Mouse (Mus musculus): ENCODE measurements at regions not wholly inside any gene's neighbourhood (a gene's known extent, or its start where the extent isn't known, plus 50 kb on each side); places are given as distances from the start of the nearest gene placed in this dataset.
"Not testable (repeated sequence)": the region's sequence is repeated elsewhere in the genome, so short reads cannot be mapped to it uniquely, and the experiment has no call there.

DNA sequence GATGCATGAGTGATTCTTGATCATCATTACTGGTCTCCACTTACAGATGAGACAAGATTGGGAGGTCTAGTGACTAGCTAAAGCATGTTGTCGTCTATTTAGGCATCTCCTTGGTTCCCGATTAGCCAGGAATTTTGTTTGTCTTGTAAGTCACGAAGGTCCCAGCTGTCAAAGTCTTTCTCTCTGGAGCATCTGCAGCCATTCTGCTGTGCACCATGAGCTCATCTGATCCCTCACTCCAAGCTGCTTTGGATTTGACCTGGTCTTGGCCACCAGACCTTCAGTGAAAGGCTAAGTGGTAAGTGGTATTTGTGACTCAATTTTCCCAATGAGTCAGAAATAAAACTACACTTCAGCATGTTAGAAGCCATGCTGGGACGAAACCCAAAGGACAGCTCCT lies 53.3 kb upstream of the Creb5 start:
- no peak for DNase-seq (ENCODE audit: low spot score in 2 of 2)

DNA sequence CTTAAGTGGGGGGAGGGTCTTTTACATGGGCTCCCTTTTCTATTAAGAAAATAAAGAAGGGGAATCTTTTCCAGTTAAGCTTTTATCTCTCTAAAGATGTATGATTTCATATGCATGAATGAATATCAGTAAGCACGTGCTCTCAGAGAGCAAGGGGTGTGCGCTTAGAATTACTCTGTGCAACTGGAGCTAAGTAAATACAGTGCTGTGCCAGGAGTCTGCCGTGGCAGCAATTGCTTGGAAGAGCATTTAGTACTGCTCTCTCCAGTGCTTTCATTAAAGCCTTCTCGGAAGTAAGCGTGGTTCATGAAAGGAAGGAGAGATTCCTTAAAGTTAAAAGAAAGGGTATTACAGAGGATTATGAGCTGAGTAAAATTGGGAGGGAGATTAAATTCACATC lies 54.5 kb upstream of the Creb5 start:
- no peak for DNase-seq (ENCODE audit: low spot score in 2 of 2)

DNA sequence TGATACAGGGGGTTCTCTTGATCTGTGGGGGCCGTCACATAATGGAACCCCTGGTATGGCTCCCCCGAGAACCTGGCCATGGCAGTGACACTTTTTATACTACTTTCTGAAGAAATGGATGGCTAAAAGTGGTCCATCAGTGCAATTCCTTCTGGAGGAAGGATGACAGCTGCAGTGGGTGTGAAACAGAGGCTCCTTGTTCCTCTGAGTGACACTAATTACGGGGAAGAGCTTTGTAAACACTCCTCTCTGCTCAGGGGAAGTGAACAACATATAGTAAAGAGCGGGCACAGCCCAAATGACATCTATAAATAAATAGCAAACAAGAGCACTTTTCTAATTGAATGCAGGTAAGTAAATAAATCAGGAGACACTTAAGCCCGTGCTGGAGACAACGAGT lies 57.7 kb upstream of the Creb5 start:
- DNase-seq (ENCODE audit: low spot score in 2 of 2): no peak

DNA sequence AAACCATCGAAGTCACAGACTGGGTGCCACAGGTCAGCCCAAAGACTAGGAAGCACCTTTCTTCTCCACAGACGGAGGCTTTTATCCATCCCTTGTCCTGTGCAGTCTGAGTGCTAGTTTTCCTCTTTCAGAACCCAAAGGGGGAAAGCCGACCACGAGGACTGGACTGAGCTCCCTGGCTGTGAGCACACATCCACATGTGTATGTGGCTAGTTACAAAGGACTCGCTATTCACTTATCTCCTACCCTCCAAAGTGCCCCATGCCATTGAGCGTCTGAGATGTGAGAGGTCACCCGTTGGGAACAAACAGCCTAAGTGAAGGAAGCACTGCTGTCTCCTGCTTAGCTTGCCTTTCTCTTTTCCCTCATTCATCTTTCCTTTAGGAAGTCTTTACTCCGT lies 65.0 kb upstream of the Creb5 start:
- no peak for DNase-seq (ENCODE audit: low spot score in 2 of 2)

DNA sequence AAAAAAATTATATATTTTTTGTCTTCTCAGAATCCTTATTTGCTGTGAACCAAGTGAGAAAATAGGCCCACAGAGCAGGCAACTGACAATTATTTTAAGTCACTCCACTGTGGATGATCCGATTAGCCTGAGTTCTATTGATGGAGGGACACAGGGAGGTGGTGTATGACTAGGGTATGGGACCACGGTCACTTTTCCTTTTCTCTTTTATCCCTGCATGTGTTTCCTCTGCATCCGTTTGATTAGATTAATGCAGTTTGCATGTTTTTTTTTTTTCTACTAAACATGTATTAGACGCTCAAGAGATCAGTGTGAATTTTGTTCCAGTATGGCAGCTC lies 65.4 kb upstream of the Creb5 start:
- DNase-seq (ENCODE audit: low spot score in 2 of 2): no peak

DNA sequence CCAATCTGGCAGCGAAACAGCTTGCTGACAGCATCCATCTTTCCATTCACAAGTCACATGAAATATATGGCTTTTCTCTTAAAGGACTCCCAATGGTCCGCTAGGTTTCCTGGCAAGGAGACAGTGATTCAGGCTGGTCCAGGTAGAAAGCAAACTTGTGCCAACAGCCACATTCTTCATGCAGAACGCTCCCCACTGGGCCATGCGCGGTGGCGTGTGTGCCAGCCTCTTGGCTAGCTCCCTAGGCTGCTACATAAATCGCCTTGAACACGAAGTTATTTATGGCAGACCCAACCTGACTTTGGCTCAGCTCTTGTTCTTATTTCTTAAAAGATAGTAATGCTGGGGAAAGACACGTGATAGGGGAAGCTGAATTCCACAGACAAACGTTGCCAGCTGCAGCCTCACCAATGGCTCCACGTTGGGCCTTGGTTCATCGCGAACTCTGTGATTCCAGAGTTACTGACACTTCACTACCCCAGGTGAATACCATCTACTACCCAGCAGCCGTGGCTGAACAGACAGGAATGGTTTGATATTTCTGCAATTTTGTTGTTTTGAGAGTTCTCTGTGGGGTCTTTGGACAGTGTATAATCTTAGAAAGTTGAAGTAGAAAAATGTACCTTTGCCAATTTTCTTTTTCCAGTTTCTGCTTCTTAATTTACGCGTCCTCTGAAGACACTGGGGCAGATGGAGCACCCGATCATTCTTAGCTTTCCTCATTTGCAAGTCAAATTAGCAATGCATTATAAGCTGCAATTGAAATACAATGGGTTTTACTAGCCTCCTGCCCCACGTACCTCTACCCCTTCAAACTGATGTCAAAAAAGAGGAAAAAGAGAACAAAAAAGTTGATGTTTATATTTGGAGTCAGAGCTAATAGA lies 66.0 kb upstream of the Creb5 start:
- no peak for DNase-seq (ENCODE audit: low spot score in 2 of 2)

DNA sequence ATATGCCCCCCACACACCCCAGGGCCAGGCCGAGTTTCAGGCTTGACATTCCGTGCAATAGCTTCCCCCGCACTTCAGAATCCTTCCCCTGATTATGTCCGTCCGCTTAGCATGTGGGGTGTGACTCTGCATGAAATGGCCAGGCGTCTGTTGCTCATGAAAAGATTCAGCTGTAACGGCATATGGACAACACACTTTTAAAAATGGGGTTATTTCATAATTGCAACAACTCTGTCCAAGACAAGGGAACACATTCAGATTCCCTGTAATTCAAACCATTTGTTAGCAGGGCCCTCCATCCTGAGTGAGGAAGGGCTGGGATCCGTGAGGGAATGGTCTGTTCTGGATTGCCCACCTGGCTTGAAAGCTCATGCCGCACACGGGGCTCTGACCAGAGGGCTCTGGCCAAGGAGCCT lies 68.2 kb upstream of the Creb5 start:
- DNase-seq (ENCODE audit: low spot score in 2 of 2): no peak

DNA sequence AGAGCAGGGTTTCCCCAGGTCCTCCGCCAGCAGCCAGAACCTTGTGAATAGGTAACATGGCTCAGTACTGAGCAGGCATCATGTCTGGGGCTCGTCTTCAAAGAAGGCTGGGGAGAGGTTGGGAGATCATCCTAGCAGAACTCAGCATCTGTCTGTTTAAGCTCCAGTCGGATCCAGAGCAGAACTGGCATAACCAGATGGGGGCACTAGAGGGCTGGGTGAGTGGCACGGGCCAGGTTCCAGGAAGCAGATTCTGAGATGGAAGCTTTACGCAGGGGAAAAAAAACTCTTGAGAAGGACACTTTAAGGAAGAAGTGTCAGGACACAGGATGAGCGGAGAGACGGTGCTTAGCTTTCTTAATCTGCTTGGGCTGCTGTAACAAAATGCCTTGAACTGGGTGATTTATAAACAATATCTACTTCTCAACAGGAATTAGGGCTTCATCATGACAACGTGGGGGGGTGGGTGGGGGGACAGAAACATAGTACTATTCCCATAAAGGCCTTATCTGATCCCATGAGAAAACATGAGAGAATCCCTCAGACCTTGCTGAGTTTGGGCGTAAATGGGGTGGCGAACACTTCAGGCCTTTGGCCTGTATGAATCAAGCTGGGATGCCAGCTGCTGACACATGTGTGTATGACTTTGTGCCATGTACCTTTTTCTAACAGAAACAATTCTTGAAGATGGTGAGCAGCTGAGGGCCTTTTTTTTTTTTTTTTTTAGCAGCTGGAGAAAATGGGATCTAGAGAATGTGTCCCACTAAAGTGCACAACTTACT lies 69.6 kb upstream of the Creb5 start:
- DNase-seq (ENCODE audit: low spot score in 2 of 2): peak in 1 of 2 experiments; percentile 45

DNA sequence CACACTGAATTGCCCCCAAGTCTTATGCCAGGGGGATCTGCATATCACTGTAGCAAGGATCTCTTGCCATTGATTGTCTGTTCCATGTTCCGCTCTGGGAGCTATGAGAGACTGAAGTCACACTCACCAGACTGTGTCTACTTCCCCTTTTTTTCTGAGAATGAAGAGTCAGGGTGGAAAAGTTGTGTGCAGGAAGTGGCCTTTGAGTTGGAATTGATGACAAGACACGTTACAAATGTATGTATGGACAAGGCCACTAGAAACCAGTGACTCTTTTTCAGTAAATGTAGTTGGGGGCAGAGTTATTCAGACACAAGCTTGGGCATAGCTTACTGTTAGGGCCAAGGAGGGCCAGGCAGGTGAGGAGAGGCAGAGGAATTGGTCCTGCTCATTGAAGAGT lies 70.4 kb upstream of the Creb5 start:
- no peak for DNase-seq (ENCODE audit: low spot score in 2 of 2)

DNA sequence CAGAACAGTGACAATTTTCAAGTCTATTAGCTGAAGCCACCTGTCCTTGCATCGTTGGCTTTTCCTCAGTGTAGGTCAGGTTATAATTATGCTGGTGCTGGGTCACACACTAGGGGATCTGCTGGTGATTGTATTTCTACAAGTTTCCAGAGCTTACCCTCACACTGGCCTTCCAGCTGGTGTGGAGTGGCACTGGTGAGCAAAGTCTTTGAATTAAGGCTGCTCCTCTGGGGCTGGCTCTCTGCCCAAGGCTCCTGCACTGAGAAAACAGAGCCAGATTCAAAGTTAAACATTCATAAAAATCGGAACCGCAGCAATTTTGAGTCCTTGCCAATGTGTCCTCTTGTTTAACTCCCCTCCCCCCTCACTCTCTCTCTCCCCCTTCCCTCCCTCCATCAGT lies 75.7 kb upstream of the Creb5 start:
- DNase-seq (ENCODE audit: low spot score in 2 of 2): no peak

DNA sequence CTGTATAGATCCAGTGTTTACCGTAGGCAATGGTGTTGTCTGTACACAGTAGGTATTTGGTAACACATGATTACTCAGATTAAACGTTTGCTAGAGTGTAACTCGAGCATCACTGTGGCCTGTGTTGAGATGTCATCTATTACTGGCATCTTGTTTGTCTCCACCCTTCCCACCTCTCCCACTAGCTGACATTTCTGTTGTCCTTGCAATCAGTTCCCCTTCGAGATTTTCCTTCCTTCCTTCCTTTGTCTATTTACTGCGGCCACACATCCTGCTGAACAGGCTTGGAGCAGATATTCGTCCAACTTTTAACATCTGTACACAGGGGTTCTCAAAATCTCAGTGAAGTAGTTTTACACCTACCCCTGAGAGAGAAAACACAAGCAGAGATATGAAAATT lies 77.7 kb upstream of the Creb5 start:
- DNase-seq (ENCODE audit: low spot score in 2 of 2): no peak

DNA sequence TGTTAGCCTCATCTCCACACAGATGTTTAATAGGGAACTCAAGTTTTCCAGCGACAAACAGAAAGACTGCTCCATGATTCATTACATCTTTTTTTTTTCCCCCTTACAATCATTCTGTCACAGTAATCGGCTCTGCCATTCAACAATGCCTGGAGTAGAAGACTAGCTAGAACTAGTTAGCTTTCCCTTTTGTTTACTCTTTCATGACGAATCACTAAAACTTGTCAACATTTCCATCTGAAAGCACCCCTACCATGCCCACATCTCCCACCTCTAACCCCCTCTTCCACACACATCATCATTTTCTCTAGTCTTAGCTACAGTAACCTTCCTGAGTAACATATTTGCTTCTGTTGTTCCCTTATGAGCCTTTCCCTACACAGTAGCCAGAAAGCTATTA lies 78.6 kb upstream of the Creb5 start:
- DNase-seq (ENCODE audit: low spot score in 2 of 2): no peak

DNA sequence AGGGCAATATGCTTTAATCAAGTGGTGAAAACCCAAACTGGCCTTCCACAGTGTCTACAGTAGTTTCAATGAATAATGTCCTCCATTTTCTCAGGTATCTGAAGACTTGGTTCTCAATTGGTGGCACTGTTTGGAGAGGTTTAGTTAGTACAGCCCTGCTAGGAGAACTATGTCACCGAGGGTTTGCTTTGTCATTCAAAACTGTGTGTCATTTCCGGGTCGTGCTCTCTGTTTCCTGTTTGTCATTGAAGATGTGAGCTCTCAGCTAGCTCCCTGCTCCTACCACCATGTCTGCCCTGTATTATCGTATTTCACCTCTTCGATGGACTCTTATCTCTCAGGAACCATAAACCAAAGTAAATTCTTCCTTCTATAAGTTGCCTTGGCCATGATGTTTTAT lies 79.3 kb upstream of the Creb5 start:
- DNase-seq (ENCODE audit: low spot score in 2 of 2): no peak

DNA sequence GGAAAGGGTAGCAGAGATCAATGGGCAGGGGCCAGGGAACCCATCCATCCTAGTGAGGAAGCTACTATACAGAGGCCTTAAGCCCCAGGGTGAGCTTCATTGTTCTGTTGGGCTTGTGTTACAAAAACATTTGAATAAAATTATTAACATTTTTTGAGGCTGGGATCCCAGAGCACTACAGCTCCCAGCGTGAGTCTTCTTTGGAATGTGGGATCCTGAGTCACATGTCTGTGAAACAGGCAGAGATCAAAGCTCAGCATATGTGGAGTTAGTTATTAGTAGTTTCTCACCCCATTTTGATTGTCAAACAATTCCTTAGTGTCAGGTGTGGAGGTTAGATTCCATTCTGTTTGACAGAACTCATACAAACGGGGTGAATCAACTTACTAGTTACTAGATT lies 79.7 kb upstream of the Creb5 start:
- DNase-seq (ENCODE audit: low spot score in 2 of 2): no peak

DNA sequence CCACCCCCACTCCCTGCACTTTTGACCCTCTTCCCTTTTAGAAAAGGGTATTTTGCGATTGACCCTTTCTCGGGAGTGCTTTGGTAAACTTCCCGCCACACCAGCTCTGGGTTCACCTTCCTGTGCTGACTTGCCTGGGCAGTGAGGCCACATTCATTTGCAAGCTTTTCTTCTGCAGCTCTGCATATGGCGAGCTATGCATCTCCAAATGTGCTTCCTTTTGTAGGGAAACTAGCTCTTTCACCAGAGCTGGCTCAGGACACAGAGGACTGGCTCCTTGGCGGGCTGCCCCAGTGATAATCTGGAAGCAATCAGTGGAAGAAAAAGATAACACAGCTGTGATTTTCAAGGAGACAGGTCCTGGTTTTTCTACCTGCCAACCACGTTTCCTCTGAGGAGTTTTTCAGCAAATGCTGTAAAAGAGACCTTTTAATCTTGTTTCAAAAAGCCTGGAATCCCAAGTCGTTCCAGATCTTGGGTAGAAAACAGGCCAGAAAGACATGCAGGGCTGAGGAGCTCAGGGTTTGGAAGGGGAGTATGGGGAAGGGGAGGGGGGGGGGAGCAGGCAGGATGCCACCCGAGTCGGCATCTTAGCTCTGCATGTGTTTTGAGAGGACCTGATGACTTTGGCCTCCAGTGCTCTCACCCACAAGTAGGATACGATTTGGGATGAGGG lies 85.7 kb upstream of the Creb5 start:
- no peak for DNase-seq (ENCODE audit: low spot score in 2 of 2)

DNA sequence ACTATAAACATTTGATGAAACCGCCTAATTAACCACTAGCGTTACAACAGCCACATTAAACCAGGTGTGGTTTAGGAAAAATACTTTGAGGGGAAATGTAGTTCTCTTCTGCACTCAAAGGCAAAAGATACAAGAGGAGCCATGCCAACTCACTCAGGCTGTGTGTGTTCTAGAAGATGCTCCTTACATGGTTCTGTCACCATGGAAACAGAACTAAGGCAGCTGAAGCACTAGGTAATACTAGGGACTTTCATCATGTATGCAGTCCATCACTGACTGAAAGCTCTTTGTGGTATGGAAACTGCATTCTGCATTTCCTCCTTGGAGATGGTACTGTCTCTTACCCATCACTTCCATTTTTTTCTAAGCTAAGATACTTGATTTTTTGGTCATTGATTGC lies 87.6 kb upstream of the Creb5 start:
- no peak for DNase-seq (ENCODE audit: low spot score in 2 of 2)

DNA sequence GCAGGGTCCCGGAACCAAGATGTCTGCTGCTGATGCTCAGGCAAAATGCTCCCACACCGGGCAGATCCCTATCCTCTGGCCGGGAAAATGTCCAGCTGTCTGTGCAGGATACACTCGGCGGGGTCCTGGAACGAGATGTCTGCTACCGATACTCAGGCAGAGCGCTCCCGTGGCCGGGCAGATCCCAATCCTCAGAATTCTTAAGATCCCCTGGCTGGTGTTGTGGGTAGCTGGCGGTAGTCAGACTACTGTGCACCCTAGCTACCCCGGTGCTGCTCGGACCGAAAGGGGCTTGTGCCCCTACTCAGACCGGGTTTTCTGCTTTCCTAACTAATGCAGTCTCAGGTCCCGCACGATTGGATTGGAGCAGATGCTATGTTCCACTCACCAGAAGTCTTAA lies 104.9 kb upstream of the Creb5 start:
- not testable (repeated sequence) for DNase-seq (ENCODE audit: low spot score in 2 of 2)

DNA sequence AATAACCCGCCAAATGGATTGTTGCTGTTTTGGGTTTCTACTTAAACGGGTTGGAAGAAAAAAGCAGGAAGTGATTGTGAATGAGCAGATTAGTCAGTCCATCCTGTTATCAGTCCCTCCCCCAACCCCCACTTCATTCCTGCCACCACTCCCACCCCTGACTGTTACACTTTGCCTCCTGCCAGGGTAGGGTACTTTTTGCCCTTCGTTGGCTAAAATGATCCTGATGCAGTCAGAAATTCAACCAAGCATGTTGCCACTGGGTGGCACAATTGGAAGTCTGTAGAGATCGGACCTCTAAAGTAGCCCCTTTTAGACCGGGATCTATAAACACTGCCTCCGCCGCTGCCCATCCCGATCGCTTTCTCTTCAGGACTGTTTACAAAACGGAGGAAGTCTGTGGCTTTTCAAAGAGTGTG lies 96.0 kb upstream of the Jazf1 start:
- no peak for DNase-seq (ENCODE audit: low spot score in 2 of 2)

DNA sequence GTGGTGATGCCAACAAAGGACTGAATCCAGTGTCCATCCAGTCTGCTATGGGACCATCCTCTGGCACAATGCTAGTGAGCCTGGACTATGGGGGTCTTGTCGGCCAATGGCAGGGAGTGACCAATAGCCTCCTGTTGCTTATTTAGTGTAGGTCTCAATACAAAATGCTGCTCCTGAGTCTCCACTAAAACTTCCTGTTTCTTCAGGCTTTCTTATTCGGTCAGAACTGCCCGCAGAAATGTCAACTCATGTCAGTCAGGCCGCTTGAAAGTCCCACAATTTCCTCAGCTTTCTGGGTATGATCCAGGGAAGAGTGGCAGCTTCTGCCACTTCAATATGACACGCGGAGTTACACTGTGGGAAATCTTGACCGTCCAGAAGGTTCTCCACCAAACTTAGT lies 94.7 kb upstream of the Jazf1 start:
- DNase-seq (ENCODE audit: low spot score in 2 of 2): no peak

DNA sequence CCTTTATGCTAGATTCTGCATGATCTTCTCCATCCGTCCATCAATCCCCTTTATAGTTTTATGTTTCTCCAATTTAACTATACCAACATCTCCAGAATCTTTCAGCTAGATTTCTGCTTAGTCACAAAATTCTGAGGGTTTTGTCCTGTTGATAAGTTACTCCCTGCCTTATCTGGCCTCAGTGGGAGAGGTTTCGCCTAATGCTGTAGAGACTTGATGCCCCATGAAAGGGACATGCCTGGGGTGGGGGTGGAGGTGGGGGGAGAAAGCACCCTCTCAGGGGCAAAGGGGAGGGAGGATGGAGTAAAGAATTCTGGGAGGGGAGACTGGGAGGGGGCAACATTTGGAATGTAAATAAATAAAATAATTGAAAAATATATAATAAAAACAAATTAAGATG lies 93.2 kb upstream of the Jazf1 start:
- DNase-seq (ENCODE audit: low spot score in 2 of 2): no peak

DNA sequence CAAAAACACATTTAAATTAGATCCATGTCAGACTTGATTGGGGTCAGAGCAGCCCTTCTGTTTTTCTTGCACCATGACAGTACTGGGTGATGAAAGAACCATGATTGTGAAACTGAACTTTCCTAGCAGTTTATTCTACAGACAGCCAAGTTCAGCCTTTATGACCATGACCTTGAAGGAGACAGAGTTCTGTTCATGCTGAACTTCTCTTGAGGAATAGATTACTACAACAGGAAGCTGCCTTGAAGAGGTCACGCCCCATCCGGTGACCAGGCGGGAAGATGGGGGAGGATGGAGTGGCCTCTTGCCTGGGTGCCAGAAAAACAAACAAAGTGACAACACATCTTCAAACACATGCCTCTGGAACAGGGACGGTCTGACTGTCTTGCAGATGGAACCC lies 86.2 kb upstream of the Jazf1 start:
- DNase-seq (ENCODE audit: low spot score in 2 of 2): peak in 1 of 2 experiments; percentile 26

DNA sequence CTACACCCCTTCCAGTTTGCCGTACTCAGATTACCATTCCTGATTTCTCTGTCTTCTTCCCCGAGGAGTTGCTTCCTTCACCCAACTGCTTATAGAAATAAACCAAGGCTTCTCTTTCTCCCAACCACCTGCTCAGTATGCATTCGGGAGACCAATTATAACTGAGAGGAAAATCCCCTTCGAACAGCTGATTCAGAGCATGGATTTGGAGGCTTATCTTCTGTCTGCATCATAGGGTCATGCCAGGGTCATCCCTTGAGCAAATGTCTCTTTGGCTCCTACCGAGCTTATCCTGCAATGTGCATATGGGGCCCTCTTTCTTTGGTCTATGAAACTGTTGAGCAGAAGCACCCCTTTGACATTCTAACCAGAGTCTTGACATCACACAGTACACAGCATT lies 79.0 kb upstream of the Jazf1 start:
- DNase-seq (ENCODE audit: low spot score in 2 of 2): no peak
